Mouse (Mus musculus) fibroblast of lung, adult 2 months (primary cell): ENCODE results near the gene Flg.

Experiments used
- DNase-seq: peaks from one replicate; pipeline ENCODE4 v3.0.0-alpha.2; 2011; ENCODE audit warnings: low read depth

The Flg gene

DNA sequence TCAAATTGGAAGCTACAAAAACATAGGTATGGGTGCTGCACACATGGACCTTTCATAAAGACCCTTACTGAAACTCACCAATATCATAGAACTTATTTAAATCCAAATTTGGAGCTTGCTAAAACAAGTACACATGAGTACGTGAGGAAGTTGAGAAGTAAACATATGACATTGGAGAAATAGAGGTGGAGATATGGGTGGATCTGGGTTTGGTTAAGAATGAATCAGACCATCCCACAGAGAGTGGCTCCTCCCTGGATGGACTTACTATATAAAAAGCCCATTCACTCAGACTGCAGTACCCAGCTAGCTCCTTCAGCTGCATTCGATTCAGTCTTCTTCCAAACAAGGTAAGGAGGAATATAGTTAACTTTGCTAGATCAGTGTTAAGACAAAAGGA, at the start of gene Flg:
Gene Flg (plus strand): TSS at position 301 of the 400 bp plus-strand sequence.
- DNase-seq, result no peak

DNA sequence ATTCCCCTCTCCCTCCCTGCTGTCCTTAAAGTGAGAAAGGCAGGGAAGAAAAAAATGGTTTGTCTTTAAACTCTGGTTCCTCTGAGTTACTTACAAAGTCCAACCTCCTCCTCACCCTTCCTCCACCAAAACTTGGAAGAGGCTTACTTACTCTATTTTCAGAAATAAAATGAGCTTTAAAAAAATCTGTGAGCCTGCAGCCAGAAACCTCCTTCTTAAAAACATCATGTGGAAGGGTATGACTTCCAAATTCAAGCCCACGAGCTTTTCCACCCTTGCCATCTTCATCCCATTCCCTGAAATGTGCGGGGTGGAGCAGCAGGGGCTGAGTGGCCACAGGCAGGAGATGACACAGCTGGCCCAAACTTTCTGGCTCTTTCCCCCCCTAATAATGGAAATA, 24.2 kb downstream of the Flg start:
- DNase-seq, result no peak

DNA sequence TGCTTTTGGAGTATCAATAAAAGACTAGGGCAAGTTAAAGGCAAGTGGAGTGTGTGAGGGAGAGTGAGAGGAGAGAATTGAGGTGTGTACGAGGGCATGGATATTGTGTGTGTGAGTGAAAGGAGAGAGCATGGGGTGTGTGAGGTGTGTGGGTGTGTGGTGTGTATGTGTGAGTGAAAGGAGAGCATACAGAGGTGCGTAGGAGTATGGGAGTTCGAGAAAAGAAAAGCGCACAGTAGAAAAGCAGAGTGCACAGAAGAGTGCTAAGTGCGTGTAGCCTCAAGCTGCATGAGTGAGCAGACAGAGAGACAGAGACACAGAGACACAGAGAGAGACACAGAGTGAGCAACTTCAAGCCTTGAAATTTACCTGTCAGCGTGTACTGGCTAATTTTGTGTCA, 26.5 kb downstream of the Flg start:
- no peak for DNase-seq

DNA sequence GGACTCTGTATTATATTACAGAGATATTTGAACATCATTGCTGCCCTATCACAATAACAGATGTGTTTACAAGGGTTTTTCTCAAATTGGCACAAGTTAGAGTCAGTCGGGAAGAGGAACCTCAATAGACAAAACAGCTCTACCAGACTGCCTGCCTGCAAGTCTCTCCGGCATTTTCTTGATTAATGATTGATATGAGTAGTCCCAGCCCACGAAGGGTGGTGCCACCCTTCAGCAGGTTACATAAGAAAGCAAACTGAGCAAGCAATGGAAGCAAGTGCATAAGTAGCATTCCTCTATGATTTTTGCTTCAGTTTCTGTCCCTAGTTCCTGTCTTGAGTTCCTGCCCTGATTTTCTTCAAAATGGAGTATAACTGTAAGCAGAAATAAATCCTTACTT, 28.6 kb downstream of the Flg start:
- no peak for DNase-seq

DNA sequence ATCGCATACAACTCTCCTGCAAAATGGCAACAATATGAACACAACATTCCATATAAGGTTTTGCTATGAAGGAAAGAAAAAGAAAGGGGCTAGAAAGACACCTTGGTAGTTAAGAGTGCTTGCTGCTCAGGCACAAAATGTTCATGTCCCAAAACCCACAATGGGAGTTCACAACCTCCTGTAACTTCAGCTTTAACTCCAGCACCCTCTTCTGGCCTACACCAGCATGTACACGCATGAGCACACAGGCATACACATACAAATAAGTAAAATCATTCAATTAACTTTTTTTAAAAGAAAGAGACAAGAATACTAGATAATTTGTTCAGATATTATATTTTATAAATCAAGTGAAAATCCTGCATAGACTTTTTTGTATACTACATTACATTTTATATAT, 32.8 kb downstream of the Flg start:
- no peak for DNase-seq

DNA sequence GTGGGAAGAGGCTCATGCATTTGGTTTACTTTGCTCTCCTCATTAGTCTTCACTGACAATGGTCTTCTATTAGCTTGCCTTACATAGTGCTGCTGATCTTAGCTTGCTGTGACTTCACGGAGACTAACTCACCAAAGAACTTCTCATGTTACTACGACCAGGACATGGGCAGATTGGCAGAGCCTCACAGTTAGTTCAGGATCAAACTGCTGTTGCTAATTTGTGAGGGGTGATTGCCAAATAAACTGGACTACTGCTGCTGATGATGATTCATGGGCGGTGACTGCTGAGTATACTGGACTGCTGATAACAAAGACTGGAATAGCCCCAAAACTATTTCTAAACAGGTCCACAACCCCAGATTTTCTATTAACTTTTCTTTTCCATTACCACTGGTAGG, 38.0 kb downstream of the Flg start:
- no peak for DNase-seq

DNA sequence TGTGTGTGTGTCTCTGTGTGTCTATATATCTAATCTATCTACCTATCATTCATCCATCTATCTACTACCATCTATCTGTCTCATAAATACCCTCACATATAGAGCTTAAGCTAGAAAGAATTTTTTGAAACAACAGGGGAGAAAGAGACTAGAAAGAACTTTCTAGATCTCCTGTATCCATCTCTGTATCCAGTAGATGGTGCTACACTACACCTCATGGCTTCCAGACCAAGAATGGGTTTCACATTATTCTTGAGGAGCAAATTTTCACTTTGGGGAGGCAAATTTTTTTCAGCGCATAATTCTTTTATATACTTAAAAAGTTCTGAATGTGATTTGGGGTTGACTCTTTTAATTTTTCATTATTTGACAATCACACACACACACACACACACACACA, 41.1 kb downstream of the Flg start:
- no peak for DNase-seq

DNA sequence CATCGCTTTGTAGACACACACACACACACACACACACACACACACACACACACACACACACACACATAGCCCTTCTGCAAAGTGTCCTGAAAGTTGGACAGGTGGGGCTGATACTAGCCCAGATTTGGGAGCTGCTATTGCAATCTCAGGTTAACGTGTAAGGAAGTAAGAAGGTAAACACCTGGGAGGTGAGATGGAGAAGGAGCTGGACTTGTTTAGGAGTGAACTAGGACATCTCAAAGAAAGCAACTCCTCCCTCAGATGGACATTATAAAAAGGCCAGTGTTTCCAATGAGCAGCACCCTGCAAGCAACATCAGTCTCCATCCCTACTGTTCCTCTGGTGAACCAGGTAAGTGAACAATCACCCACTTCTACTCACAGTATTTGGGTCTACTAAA, 46.1 kb downstream of the Flg start, which contains the start of gene Hrnr:
Gene Hrnr (plus strand): TSS at position 301 of the 400 bp plus-strand sequence.
- no peak for DNase-seq

DNA sequence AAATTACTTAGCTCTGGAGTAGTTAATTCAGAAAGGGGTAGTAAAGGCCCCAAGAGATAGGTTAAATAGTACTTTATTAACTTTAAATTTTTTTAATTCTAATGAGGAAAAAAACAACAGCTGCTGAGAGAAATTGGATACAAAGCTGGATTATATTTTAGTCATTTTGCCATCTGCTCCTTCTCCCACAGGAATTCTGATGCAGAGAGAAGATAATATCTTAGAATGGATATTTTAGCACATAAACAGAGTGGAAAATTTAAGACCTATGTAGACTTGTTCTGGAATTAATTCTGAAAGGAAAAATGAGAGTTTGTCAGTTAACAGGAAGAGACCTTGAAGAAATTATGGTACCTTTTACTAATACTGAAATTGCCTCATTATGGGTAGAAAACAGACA, 64.4 kb downstream of the Flg start:
- no peak for DNase-seq

DNA sequence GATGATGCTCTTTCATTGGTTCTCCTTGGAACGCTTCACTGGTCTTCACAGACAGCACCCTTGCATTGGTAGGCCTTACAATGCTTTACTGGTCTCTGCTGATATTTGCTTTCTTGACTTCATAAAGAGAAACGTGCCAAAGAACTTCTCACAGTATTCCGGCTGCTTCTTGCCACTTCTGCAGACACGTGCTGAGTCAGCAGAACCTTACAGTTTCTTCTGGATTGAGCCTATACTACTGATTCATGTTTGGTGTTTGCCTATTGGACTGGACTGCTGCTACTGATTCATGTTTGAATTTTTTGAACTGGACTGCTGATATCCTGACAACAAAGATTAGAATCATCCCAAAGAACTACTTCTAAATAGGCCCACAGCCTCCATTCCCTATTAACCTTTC, 66.7 kb downstream of the Flg start:
- DNase-seq, result no peak
